Mouse (Mus musculus) testis, adult 2 months (tissue): ENCODE measurements around the gene Slc10a7. TPM values are rescaled to one million over a fixed set of nuclear protein-coding genes. Genes with fewer than 3 reads are reported as not detected.

Source experiments
- H3K27ac ChIP-seq: fragments of 200-500 bp; 2 replicates; pipeline ENCODE4 v1.5.1; 2012; ENCODE audit warnings: low read depth, low read length; ENCODE audit not compliant: control insufficient read depth, insufficient read depth
- H3K27me3 ChIP-seq: fragments of 200-500 bp; 2 replicates; pipeline ENCODE4 v1.6.1; 2012; ENCODE audit warnings: mild to moderate bottlenecking, low read length, moderate library complexity; ENCODE audit not compliant: control insufficient read depth, insufficient read depth
- H3K36me3 ChIP-seq: fragments of 200-500 bp; 2 replicates; pipeline ENCODE4 v1.6.1; 2012; ENCODE audit warnings: mild to moderate bottlenecking, low read length; ENCODE audit not compliant: control insufficient read depth, insufficient read depth
- H3K4me1 ChIP-seq: fragments of 200-500 bp; 2 replicates; pipeline ENCODE4 v1.6.1; 2012; ENCODE audit warnings: low read length; ENCODE audit not compliant: control insufficient read depth, insufficient read depth
- H3K4me3 ChIP-seq: fragments of 200-500 bp; 2 replicates; pipeline ENCODE4 v1.5.1; 2012; ENCODE audit warnings: low read depth, mild to moderate bottlenecking, low read length, moderate library complexity, mixed read lengths; ENCODE audit not compliant: control insufficient read depth
- CTCF ChIP-seq: fragments of 200-500 bp; IDR thresholded peaks from 2 replicates; pipeline ENCODE4 v1.5.1; 2012; ENCODE audit warnings: low read depth, mild to moderate bottlenecking, inconsistent platforms, low read length, moderate library complexity; ENCODE audit not compliant: control insufficient read depth, insufficient read depth, insufficient replicate concordance
- POLR2A ChIP-seq: fragments of 200-500 bp; IDR thresholded peaks from 2 replicates; pipeline ENCODE4 v1.6.1; 2012; ENCODE audit warnings: low read depth, mild to moderate bottlenecking, inconsistent platforms, low read length, moderate library complexity; ENCODE audit not compliant: control insufficient read depth
- polyA plus RNA-seq: library from polyadenylated mRNA; depleted of rRNA; stranded (reverse); fragments of >200 nt; gene quantifications from 2 replicates; pipeline ENCODE4 v1.2.3, GENCODE M21; 2012

Slc10a7 gene
- polyA plus RNA-seq, 1 experiment = 10.8 TPM

DNA sequence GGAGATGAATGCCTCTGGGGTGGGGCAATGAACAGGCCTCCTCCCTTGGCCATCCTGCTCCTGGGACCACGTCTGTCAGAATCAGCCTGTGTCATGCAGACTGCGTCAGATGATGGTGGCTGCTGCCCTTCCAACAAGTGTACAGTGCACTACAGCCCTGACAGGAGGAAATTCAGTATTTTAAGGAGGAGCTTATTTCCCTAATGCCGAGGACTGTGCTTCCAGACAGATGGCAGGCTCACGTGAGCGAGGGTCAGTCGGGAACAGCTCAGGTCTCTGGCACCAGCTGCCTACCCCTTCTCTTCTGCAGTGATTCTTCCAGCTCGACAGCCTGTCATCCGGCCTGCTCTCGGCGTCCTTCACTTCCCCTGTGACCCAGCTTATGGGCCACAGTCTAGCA, 181.6 kb downstream of the Slc10a7 start:
- Histone ChIP-seq H3K4me1 (no peaks in the 10 kb centered on the region), H3K27me3 (no peaks in the 10 kb centered on the region), H3K4me3 (no peak overlapping the region), H3K36me3 (no peaks in the 10 kb centered on the region), H3K27ac (no peak overlapping the region)
- TF ChIP-seq POLR2A (no peak), CTCF (no peak)

DNA sequence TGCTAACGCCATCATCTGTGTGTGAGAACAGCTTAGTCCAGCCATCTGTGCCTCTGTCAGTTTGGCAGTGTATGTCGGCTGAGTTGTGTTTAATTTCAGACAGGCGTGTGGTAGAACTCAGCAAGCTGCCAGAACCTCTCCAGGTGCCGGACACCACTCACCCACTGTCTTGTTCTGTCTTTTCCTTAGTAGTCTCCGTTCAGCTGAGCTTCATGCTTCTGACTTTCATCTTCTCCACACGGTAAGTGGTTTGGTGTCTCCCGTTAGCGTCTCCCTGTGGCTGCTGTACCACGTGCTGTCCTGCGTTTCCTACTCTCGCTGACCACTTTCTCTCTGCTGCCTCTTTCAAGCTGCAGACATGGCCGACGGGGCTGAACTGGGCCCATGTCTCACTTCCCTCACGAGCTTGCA, 189.2 kb downstream of the Slc10a7 start:
- Histone ChIP-seq H3K27me3 (no peaks in the 10 kb centered on the region), H3K36me3 (no peaks in the 10 kb centered on the region), H3K27ac (no peak overlapping the region), H3K4me3 (no peak overlapping the region), H3K4me1 (no peaks in the 10 kb centered on the region)
- no peak for TF ChIP-seq CTCF
- no peak for TF ChIP-seq POLR2A

DNA sequence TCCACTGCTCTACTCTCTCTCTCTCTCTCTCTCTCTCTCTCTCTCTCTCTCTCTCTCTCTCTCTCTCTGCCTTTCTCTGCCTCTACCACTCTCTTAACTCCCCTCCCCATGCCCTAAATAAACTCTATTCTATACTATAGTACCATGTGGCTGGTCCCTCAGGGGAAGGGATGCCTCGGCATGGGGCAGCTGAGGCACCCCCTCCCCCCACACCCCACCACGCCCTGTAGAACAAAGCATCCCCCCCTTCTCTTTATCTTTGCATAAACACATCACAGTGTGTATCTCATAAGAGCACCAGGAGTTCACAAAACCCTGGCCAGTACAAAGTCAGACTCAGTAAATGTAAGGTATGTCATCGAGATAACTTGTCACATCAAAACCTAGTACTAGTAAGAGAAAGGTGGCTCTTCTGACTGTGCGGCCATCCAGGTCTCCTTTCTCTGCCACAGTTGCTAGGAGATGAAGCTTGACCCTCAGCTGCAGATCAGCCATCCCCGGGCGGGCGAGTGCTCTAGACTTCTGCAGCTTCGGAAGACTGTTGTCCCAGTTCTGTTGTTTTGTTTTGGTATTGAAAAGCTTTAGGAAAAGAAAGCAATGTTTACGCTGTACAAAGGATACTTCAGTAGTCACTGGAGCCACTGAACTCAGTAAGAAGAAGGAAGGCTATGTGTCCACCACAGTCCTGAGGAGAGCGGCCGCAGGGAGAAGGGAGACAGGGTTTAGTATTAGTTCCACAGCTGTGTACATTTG, 194.1 kb downstream of the Slc10a7 start:
- Histone ChIP-seq H3K4me3 (no peak overlapping the region), H3K27ac (no peak overlapping the region), H3K36me3 (no peaks in the 10 kb centered on the region), H3K27me3 (no peaks in the 10 kb centered on the region), H3K4me1 (no peaks in the 10 kb centered on the region)
- no peak for TF ChIP-seq CTCF
- TF ChIP-seq POLR2A = no peak

DNA sequence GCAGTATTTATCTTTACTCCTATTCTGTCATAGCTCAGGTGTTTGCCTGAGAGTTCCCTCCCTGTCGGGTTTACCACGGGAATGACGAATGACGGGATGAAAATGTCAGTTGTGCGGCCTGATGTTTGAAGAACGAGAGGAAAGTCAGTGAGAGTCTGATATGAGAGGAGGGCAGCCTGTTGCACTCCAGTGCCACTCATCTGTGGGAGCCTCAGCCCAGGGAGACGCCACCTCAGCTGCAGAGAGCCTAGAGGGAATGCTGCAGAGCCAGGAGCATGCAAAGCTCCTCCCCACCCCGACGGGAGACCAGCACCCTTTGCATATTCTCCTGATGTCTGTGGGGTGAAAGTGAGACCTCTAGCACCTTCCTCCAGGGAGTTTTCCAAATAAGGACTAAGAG, 196.8 kb downstream of the Slc10a7 start:
- TF ChIP-seq CTCF (no peak), POLR2A (no peak)
- Histone ChIP-seq H3K27me3 (no peaks in the 10 kb centered on the region), H3K36me3 (no peaks in the 10 kb centered on the region)

DNA sequence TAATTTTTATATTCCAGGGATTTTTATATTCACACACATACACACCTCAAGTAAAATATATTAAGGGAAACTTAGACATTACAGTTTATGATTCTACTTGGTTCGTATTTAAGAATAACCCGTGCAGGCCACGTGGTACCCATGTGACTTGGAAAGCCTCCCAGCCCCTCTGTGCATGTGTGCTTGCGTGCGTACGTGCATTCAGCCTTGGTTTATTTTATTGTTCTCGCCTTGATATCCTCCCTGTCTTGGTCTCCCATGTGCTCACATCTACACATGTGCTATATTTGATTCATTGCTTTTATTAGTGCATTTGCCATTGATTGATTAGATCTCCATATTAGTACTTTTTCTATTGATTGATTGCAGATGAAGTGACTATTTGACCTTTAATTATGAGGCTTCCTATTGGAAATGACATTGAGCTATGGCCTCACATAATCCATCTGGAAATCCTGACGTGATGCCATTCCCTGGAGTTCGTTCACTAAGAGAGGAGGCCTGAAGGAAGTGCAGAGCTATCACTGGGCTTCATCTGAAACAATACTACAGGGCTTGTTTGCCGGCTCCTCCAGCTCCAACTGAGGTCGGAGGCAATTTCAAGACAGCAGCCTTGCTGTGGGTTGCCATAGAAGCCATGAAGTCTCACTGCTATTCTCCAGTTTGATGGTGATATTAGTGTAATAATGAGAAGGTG, 200.9 kb downstream of the Slc10a7 start:
- TF ChIP-seq POLR2A (no peak), CTCF (no peak)
- no peaks in the 10 kb centered on the region for H3K27me3 ChIP-seq
- no peaks in the 10 kb centered on the region; the same call in 1 of the 2 replicates for H3K4me1 ChIP-seq
- H3K36me3 ChIP-seq = no peaks in the 10 kb centered on the region
- no peak overlapping the region for H3K4me3 ChIP-seq
- no peak overlapping the region for H3K27ac ChIP-seq

More for the DNA sequence above, 196.8 kb downstream of the Slc10a7 start:
- Histone ChIP-seq H3K4me1 (no peaks in the 10 kb centered on the region), H3K27ac (no peak overlapping the region), H3K4me3 (no peak overlapping the region)

DNA sequence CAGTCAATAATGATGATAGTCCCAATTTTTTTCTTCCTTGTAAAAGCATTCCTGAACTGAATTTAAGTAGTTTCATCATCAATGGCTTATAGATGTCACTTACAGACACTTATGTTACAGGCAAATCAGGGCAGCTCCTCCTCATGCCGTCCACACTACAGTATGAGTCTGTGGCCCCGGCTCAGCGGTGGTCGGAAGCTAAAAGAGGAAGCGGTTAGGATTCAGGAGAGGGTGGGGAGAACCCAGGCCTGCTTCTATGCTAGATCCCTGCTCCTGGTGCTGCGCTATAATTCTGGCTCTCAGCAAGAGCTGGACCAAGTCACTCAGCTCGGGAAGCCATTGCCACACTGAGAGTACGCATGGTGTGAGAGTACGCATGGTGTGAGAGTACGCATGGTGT, 201.8 kb downstream of the Slc10a7 start:
- H3K4me1 ChIP-seq = no peaks in the 10 kb centered on the region; the same call in 1 of the 2 replicates
- TF ChIP-seq POLR2A (no peak), CTCF (no peak)
- H3K27me3 ChIP-seq = no peaks in the 10 kb centered on the region
- H3K4me3 ChIP-seq = no peak overlapping the region
- no peaks in the 10 kb centered on the region for H3K36me3 ChIP-seq
- H3K27ac ChIP-seq = no peak overlapping the region

DNA sequence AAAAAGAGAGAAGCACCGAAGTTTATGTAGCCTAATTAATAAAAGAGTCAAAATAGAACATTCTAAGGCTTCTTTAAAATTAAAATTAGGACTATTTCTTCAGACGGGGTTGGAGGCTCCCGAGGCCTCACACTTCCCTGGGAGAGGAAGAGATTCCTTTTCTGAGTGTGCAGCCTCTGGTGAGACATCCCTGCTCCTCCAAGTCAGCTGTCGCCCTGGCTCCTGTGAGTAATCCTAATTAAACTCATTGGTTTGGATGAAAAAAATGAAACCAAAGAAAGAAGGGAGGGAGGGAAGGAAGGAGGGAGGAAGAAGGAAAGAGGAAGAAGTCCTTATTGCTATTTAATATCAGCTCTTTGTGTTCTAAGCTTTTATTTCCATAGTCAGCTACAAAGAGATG, 205.7 kb downstream of the Slc10a7 start:
- TF ChIP-seq CTCF = no peak
- TF ChIP-seq POLR2A = no peak
- no peak overlapping the region for H3K27ac ChIP-seq
- H3K27me3 ChIP-seq = no peaks in the 10 kb centered on the region
- no peaks in the 10 kb centered on the region for H3K36me3 ChIP-seq
- H3K4me3 ChIP-seq = no peak overlapping the region
- no peaks in the 10 kb centered on the region; the same call in 1 of the 2 replicates for H3K4me1 ChIP-seq
